Mouse (Mus musculus) liver, embryonic 14.5 days (tissue): ENCODE results near the gene Zfp273.

ENCODE experiments used
- CTCF ChIP-seq: IDR thresholded peaks from 2 replicates; pipeline ENCODE4 v1.5.1; 2016; ENCODE audit warnings: antibody characterized with exemption, low read depth, control low read depth
- EP300 ChIP-seq: IDR thresholded peaks from 2 replicates; pipeline ENCODE4 v1.6.1; 2016; ENCODE audit warnings: antibody characterized with exemption, low read depth

DNA sequence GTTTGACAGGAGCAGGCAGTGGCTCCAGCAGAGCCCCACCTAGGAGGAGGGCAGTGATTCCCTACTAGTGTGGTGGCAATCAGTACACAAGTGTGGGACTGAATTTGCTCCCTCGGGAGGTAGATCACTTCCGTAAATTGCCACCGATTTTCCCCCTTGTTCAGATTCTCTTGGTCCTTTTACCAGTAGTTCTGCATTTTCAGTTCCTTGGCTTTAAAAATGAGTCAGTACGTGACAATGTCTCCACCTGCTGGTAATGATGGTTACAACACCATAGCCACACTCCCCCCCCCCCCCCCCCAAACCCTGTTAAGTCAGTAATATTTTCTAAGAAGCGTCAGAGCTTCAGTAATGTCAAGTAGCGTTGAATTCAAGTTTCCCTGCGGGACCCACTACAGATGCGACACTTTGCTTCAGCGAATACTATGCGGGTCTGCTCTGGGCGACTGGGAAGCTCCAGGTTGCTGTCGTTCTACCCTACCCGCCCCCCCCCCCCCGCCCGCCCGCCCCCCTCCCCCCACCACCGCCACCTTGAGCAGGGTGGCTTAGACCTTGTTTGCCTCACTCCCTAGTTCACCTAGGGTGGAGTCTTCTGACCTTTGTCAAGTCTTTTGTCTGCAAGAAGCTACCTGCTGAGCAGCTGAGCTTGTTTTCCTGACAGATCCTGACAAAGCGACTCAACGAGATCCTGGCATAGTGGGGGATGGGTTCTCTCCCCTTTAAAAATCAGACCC is 30.7 kb downstream of the Zfp273 start:
- TF ChIP-seq CTCF, result peak; percentile 54
- no peak for TF ChIP-seq EP300
